Mouse (Mus musculus) left cerebral cortex, adult 8-10 months (tissue): ENCODE measurements around the gene Mrpl58. TPM values are rescaled to one million over a fixed set of nuclear protein-coding genes. Genes with fewer than 3 reads are reported as not detected.
"Not testable (repeated sequence)": the region's sequence is repeated elsewhere in the genome, so short reads cannot be mapped to it uniquely, and the experiment has no call there.

Experiments
- DNase-seq, 2 experiments: peaks; one replicate each; pipeline ENCODE4 v3.0.0; 2022; ENCODE audit warnings: low spot score in 2 of 2
- microRNA-seq, 2 experiments: library from miRNA; unstranded; fragments of <30 nt; microRNA quantifications; one replicate each; pipeline ENCODE4 v1.2.0; 2022
- total RNA-seq, 4 experiments: library from RNA; stranded (reverse); gene quantifications; 2 replicates each; pipeline ENCODE4 v1.2.4; 2022

The Mrpl58 gene
- total RNA-seq, 4 experiments from 2014 or later, result 118 to 125 (median 120) TPM

- not testable (repeated sequence) for DNase-seq
Measured at GRCm38 (mm10) chr11:115454822-115455221, 51.3 kb downstream of the Mrpl58 start.

GRCm38 (mm10) chr11:115455619-115456018 lies 52.1 kb downstream of the Mrpl58 start:
- no peak for DNase-seq

- no peak for DNase-seq
Measured at GRCm38 (mm10) chr11:115456182-115456581, 52.6 kb downstream of the Mrpl58 start.

- no peak for DNase-seq
Measured at GRCm38 (mm10) chr11:115457405-115457804, 53.9 kb downstream of the Mrpl58 start.

- DNase-seq, result no peak
Measured at GRCm38 (mm10) chr11:115460976-115461375, 57.4 kb downstream of the Mrpl58 start.

- no peak for DNase-seq
Measured at GRCm38 (mm10) chr11:115461846-115462242, 58.3 kb downstream of the Mrpl58 start.

Small RNA genes lying within 50 kb of the gene (microRNA-seq; reads per million reads assigned to microRNA genes)
- gene Mir3968, result 0 reads per million in 2 experiments

Other genes starting within 250 kb of the Mrpl58 start
- 10 to 100 TPM; 63.4 to 73.8 (median 67.8) TPM for gene Slc9a3r1, start 240.4 kb upstream of the Mrpl58 start, total RNA-seq
- 10 to 100 TPM; 14.0 to 24.5 (median 16.9) TPM for gene Tmem104, start 216.3 kb upstream of the Mrpl58 start, total RNA-seq
- 10 to 100 TPM; 27.0 to 33.4 (median 29.6) TPM for gene Nat9, start 215.9 kb upstream of the Mrpl58 start, total RNA-seq
- 10 to 100 TPM; 32.4 to 37.5 (median 36.3) TPM for gene Grin2c, start 136.5 kb upstream of the Mrpl58 start, total RNA-seq
- 10 to 100 TPM; 15.1 to 20.1 (median 17.5) TPM for gene Fdxr, start 126.7 kb upstream of the Mrpl58 start, total RNA-seq
- gene Fads6, start 106.1 kb upstream of the Mrpl58 start, total RNA-seq, result 10 to 100 TPM; 18.4 to 21.9 (median 20.2) TPM
- 1 to 10 TPM in 3 of 4 experiments, under 1 TPM in 1; 0.91 to 3.2 (median 1.5) TPM for gene Otop2, start 96.6 kb upstream of the Mrpl58 start, total RNA-seq
- under 1 TPM; 0.46 to 0.78 (median 0.59) TPM for gene Ush1g, start 81.7 kb upstream of the Mrpl58 start, total RNA-seq
- under 1 TPM in 1 of 4 experiments, not detected in 3; 0.26 TPM for gene Otop3, start 69.0 kb upstream of the Mrpl58 start, total RNA-seq
- gene Hid1, start 36.0 kb upstream of the Mrpl58 start, total RNA-seq, result 100 to 1,000 TPM; 103 to 118 (median 107) TPM
- gene Cdr2l, start 21.8 kb upstream of the Mrpl58 start, total RNA-seq, result 10 to 100 TPM; 26.1 to 27.7 (median 26.9) TPM
- gene Atp5h, start 16.2 kb downstream of the Mrpl58 start, total RNA-seq, result 100 to 1,000 TPM; 439 to 484 (median 473) TPM
- gene Kctd2, start 16.4 kb downstream of the Mrpl58 start, total RNA-seq, result 10 to 100 TPM; 63.2 to 74.5 (median 72.3) TPM
- gene Trim80, start 36.8 kb downstream of the Mrpl58 start, total RNA-seq, result under 1 TPM in 2 of 4 experiments, not detected in 2; 0.16 to 0.30 TPM
- gene Slc16a5, start 58.7 kb downstream of the Mrpl58 start, total RNA-seq, result not detected
- gene Armc7, start 71.9 kb downstream of the Mrpl58 start, total RNA-seq, result 10 to 100 TPM; 11.6 to 15.1 (median 13.4) TPM
- 10 to 100 TPM; 58.4 to 66.1 (median 61.0) TPM for gene Nt5c, start 88.1 kb downstream of the Mrpl58 start, total RNA-seq
- 100 to 1,000 TPM; 125 to 152 (median 137) TPM for gene Jpt1, start 110.6 kb downstream of the Mrpl58 start, total RNA-seq
- 100 to 1,000 TPM; 262 to 316 (median 290) TPM for gene Sumo2, start 132.5 kb downstream of the Mrpl58 start, total RNA-seq
- gene Nup85, start 160.7 kb downstream of the Mrpl58 start, total RNA-seq, result 10 to 100 TPM; 43.9 to 49.4 (median 46.0) TPM
- 10 to 100 TPM; 36.9 to 57.0 (median 48.4) TPM for gene Mrps7, start 200.2 kb downstream of the Mrpl58 start, total RNA-seq
- gene Gga3, start 200.3 kb downstream of the Mrpl58 start, total RNA-seq, result 10 to 100 TPM; 73.8 to 92.9 (median 89.0) TPM
- gene Mif4gd, start 209.2 kb downstream of the Mrpl58 start, total RNA-seq, result 10 to 100 TPM; 13.9 to 22.0 (median 17.6) TPM
- 10 to 100 TPM; 54.5 to 62.2 (median 58.5) TPM for gene Slc25a19, start 224.5 kb downstream of the Mrpl58 start, total RNA-seq